Mouse (Mus musculus): ENCODE results near the gene Anks1b. TPM values are rescaled to one million over a fixed set of nuclear protein-coding genes. Genes with fewer than 3 reads are reported as not detected.

The Anks1b gene
- total RNA-seq, 2 experiments from 2014 or later, result 0.20 TPM; not detected in 1

DNA sequence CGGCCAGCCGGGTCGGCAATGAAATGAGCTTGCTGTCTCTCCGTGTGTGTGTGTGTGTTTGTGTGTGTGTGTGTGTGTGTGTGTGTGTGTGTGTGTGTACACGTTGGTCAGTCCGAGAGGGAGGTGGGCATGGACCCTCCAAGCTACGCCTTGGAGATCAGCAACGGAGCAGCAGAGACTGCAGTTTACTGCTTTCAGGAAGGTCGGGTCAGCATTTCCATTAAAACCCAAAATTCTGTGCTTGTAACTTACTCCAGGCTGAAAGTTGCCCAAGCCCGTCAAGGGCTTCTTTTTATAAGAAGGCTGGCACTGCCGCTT is 956.9 kb downstream of the Anks1b start:
- intact Hi-C loops (cut with DNase I), result no loop called here

GRCm38 (mm10) chr10:90830591-90831287 is 957.4 kb downstream of the Anks1b start:
- intact Hi-C loops (cut with DNase I), result no loop called here
- DNase-seq, result no peak

More for the DNA sequence above, 956.9 kb downstream of the Anks1b start:
- no peak for DNase-seq

GRCm38 (mm10) chr10:90831288-90831626 is 957.9 kb downstream of the Anks1b start:
- intact Hi-C loops (cut with DNase I), result no loop called here
- DNase-seq, result no peak

GRCm38 (mm10) chr10:90834306-90834705 is 961.0 kb downstream of the Anks1b start:
- intact Hi-C loops (cut with DNase I), result no loop called here
- DNase-seq, result no peak

DNA sequence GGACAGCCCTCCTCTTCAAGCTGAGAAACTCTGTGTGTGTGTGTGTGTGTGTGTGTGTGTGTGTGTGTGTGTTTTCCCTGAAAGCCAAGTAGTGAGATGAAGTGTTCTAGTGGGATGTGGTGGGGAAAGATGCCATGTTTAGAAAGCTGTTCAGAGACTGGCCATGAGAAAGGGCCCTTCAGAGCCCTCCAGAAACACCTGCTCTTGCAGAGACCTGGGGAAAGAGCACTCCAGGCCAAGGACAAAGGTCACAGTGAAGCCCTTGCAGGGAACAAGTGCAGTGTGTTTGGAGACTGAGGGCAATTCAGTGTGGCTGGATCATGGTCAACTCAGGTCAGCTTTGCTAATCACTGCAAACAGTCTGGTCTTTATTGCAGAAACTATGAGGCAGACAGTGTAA is 961.9 kb downstream of the Anks1b start:
- no peak for DNase-seq
- intact Hi-C loops (cut with DNase I), result no loop called here

DNA sequence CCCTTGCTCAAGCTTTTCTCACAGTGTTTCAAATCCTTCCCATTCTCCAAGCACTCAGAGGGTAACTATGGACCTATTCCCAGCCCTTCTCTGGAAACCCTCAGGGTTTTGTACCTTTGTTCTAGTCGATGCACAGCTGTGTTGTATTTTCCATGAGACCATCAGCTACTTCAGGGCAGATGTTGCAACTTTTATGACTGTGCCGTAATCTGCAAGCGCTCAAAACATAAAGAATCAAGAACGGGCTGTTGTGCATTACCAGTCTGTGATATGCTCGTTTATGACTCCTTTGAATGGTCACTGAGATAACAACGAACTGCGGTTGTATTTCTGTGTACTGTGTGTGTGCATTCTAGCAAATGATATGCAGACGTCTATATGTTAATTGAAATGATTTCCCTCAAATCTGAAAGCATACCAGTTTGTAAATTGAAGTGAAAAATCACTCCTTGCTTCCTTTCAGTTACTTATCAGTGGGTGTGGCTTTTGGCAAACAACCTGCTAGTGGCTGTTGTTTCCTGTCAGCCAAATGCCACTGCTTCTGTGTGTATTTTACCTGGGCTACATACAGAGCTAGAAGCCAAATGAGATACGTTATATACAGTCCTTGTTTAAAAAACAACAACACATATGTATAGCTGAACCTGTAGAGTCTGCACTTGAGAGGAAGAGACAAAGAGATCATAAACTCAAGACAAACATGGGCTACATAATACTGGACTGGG is 966.5 kb downstream of the Anks1b start:
- intact Hi-C loops (cut with DNase I), result no loop called here

GRCm38 (mm10) chr10:90842398-90842797 is 969.1 kb downstream of the Anks1b start:
- intact Hi-C loops (cut with DNase I), result no loop called here
- DNase-seq, result no peak

More for the DNA sequence above, 966.5 kb downstream of the Anks1b start:
- no peak for DNase-seq

DNA sequence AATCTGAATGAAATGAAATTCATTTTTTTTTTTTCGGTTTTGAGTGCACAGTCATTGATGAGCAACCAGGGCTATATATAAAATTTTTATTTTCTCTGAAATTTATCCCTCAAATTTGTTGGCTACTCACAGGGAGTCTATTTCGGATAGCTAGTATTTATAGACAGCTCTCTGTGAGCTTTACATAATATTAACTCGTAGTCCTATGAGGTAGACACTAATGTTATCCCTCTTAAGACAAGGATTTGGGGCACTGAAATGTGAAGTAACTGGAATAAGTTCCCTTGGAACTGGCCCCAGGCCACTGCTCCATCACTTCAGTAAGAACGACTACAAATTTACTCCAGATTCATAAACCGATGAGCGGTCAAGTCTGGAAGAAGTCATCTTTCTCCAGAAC is 977.8 kb downstream of the Anks1b start:
- intact Hi-C loops (cut with DNase I), result no loop called here
- DNase-seq, result no peak

DNA sequence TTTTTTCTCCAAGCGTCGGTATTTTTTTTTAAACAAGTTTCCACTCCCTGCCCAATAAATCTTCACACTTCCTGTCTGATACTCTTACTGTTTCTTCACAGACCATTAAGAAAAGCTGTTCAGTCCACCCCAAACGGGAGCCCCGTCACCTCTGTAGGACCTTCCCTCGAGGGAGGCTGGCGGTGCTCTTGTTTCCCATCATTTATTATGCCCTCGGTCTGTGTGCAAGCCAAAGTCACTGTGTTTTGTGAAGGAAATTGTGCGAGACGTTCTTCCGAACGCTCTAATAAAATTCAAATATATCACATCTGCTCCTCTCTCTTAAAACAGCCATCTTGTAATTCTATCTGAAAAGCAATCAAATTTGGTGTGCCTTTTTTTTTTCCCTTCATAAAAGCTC is 978.7 kb downstream of the Anks1b start:
- no peak for DNase-seq
- intact Hi-C loops (cut with DNase I), result no loop called here

DNA sequence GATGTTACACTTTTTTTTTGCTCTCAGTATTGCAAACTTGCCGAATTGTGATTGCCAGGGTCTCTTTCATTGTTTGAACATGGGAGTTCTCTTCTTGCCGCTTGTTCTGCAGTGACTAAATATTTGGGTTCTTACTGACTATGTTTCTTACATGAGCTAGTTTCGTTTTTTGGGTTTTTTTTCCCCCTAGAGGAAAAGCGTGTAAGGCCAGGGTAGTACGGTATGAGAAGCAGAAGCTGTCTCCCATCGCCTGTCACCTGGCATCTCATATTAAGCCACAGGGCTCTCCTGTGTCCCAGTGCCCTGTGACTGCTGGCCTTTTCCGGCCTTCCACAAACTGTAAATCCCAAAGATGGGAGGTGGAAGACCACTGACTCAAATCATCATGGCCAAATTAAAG is 979.1 kb downstream of the Anks1b start:
- intact Hi-C loops (cut with DNase I), result no loop called here
- no peak for DNase-seq

GRCm38 (mm10) chr10:90856668-90857067 is 983.4 kb downstream of the Anks1b start:
- DNase-seq, result no peak
- intact Hi-C loops (cut with DNase I), result no loop called here

- intact Hi-C loops (cut with DNase I), result no loop called here
- DNase-seq, result no peak
Measured at GRCm38 (mm10) chr10:90859665-90860523, 986.6 kb downstream of the Anks1b start.

DNA sequence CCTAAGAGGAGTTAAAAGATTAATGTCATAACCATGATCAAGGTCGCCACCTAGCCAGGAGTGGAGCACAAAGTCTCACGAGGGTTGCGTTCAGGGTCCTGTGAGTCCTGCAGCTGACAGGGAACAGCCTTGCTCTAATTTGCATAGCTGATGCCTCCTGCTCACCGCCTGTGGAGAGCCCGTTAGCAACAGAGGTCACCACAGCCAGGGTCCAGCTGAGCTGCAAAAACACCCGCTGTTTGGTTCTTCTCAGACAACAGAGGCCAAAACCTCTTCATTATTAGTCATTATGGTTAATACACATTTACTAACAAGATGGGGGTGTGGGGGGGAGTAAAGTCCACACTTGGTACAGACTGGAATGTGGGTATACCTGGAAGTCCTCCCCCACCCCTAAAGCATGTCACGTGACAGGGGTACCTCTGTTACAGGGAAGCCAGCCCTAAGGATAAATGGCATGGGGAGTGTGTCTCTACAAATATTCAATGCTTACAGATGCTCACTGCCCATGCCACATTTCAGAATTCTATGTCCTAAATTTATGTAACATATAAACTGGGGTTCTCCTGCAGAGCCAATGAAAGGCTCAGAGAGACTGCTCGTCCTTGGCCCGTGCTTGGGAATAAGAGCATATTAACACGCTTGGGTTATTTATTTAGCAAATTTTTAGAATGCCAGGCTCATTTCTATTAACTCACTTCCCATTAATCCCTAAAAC is 990.7 kb downstream of the Anks1b start:
- intact Hi-C loops (cut with DNase I), result no loop called here

GRCm38 (mm10) chr10:90864599-90864889 is 991.2 kb downstream of the Anks1b start:
- intact Hi-C loops (cut with DNase I), result no loop called here
- no peak for DNase-seq

More for the DNA sequence above, 990.7 kb downstream of the Anks1b start:
- no peak for DNase-seq

GRCm38 (mm10) chr10:90873204-90873603 is 999.9 kb downstream of the Anks1b start:
- DNase-seq, result no peak
- intact Hi-C loops (cut with DNase I), result no loop called here

DNA sequence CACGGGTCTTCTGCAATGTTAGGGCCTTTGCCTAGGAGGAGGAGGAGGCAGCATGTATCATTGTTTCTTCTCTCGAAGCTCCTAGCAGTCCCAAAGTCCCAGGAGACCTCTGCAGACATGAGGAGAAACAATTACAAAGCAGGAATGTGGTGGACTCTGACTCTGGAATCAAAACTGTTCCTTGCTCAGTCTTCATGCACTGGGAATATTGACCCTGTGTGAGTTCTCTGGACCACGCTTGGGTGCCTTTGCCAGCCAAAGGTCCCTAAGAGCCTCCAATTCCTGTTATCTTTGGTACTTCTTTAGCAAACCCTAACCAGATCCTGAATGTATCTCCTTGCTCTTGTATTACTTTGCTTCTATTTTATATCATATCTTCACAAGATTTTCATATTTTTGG is 1000.9 kb downstream of the Anks1b start:
- intact Hi-C loops (cut with DNase I), result no loop called here
- no peak for DNase-seq

GRCm38 (mm10) chr10:90880854-90881560 is 1007.7 kb downstream of the Anks1b start:
- no peak for DNase-seq
- intact Hi-C loops (cut with DNase I), result no loop called here

DNA sequence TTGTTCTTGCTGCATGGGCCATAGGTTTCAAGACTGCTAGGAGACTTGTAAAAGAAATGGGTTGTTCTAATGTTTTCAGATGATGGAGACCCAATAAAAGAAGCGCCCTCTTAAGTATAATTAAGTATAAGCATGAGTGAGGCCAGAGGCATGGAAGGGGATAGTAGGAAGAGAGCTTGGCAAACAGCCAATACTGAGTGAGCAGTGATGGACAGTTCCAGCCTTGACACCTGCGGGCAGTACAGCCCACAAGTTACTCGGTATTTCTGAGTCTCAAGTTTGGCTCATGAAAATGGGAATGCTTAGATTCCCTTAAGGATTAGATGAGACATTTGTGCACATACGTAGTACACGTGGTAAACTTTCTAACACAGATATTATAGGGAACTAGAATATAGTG is 1016.3 kb downstream of the Anks1b start:
- no peak for DNase-seq
- intact Hi-C loops (cut with DNase I), result no loop called here

GRCm38 (mm10) chr10:90892728-90893127 is 1019.4 kb downstream of the Anks1b start:
- intact Hi-C loops (cut with DNase I), result no loop called here
- no peak for DNase-seq

DNA sequence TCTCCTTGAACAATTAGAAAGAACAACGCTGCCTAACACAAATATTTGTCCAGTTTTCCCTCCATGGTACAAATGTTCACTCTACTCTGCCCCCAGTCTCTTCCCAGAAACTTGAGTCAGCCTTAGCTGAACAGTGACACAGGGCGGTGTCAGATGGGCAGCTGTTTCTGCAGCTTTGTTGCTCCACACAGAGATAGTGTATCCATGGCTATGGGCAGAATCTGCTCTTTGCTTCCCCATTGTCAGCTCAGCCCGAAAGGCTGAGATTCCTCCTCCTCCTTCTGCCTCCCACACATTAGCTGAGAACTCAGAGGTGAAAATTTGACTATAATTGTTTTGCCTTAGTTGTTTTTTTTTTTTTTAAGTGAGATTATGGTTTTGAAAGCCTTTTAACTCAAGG is 1024.6 kb downstream of the Anks1b start:
- intact Hi-C loops (cut with DNase I), result no loop called here
- DNase-seq, result no peak
